Mouse (Mus musculus) spleen, postnatal 36 days (tissue): ENCODE results near the gene Cd38.

Experiments used
- DNase-seq, 2 experiments: peaks; one replicate each; pipeline ENCODE4 v3.0.0; 2022; ENCODE audit warnings: low spot score in 2 of 2, mixed read lengths in 1 of 2

Cd38 gene

GRCm38 (mm10) chr5:43947330-43947977 is 79.1 kb downstream of the Cd38 start:
- peak; percentile 45 to 65 for DNase-seq

- peak; percentile 88 to 90 for DNase-seq
These were observed 79.9 kb downstream of the Cd38 start for GRCm38 (mm10) chr5:43948111-43948743.

GRCm38 (mm10) chr5:43948748-43949275 is 80.5 kb downstream of the Cd38 start:
- peak; percentile 39 to 55 for DNase-seq

- no peak for DNase-seq
These were observed 84.9 kb downstream of the Cd38 start for GRCm38 (mm10) chr5:43953241-43953640.

- DNase-seq, result no peak
These were observed 91.6 kb downstream of the Cd38 start for GRCm38 (mm10) chr5:43959884-43960440.

GRCm38 (mm10) chr5:43961056-43961455 is 92.7 kb downstream of the Cd38 start:
- no peak for DNase-seq
